Mouse (Mus musculus): ENCODE data around the gene Cd244a. TPM values are rescaled to one million over a fixed set of nuclear protein-coding genes. Genes with fewer than 3 reads are reported as not detected.

The Cd244a gene
- polyA plus RNA-seq, 1 experiment, result not detected

- H3K9me3 ChIP-seq (replicated peaks; ENCODE audit: control insufficient read depth, insufficient read depth, low read length, poor library complexity, severe bottlenecking), result peaks cover 6% of the 10 kb centered on the region
- no peak overlapping the region for H3K4me3 ChIP-seq (ENCODE audit: low read depth, low read length)
- TF ChIP-seq POLR2A (IDR thresholded peaks at IDR 0.05; ENCODE audit: insufficient read depth, low read length) (no peak), EP300 (IDR thresholded peaks at IDR 0.05; ENCODE audit: insufficient read depth, low read depth, low read length) (no peak), CTCF (IDR thresholded peaks at IDR 0.05; ENCODE audit: low read depth, low read length) (no peak)
- no peaks in the 10 kb centered on the region for H3K27me3 ChIP-seq (ENCODE audit: control insufficient read depth, insufficient read depth, low read length, poor library complexity, severe bottlenecking)
- H3K27ac ChIP-seq (ENCODE audit: insufficient read depth, low read length), result no peak overlapping the region
- no peak overlapping the region for H3K9ac ChIP-seq (ENCODE audit: low read depth, poor library complexity, severe bottlenecking)
- no peaks in the 10 kb centered on the region for H3K36me3 ChIP-seq (ENCODE audit: control insufficient read depth, insufficient read depth, low read length, poor library complexity, severe bottlenecking)
- H3K4me1 ChIP-seq (ENCODE audit: control insufficient read depth, insufficient read depth, low read length), result no peaks in the 10 kb centered on the region
Observed at GRCm38 (mm10) chr1:171553359-171554341, 5.3 kb upstream of the Cd244a start.

DNA sequence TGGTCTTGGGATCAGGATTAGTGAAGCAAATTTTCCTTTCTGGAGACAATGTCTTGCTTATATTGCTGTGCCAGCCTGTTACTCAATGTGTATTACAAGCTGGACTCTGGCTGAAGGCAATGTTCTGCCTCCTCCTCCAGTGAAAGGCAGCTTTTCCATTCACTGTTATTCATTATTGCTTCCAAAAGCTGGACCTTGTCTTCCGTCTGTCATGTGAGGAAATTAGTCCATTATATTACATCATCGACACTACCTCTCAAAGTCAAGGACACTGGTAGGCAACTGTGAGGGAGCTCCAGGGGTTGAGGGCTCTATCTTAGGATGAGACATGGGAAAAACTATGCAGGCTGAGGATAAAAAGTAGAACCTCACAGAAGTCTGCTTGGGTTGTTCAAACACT, 2.6 kb upstream of the Cd244a start:
- Histone ChIP-seq H3K27ac (ENCODE audit: insufficient read depth, low read length) (no peak overlapping the region), H3K9me3 (replicated peaks; ENCODE audit: control insufficient read depth, insufficient read depth, low read length, poor library complexity, severe bottlenecking) (no peaks in the 10 kb centered on the region), H3K4me1 (ENCODE audit: control insufficient read depth, insufficient read depth, low read length) (no peaks in the 10 kb centered on the region), H3K4me3 (ENCODE audit: low read depth, low read length) (no peak overlapping the region), H3K36me3 (ENCODE audit: control insufficient read depth, insufficient read depth, low read length, poor library complexity, severe bottlenecking) (no peaks in the 10 kb centered on the region), H3K27me3 (ENCODE audit: control insufficient read depth, insufficient read depth, low read length, poor library complexity, severe bottlenecking) (no peaks in the 10 kb centered on the region), H3K9ac (ENCODE audit: low read depth, poor library complexity, severe bottlenecking) (no peak overlapping the region)
- TF ChIP-seq EP300 (IDR thresholded peaks at IDR 0.05; ENCODE audit: insufficient read depth, low read depth, low read length) (no peak), CTCF (IDR thresholded peaks at IDR 0.05; ENCODE audit: low read depth, low read length) (no peak), POLR2A (IDR thresholded peaks at IDR 0.05; ENCODE audit: insufficient read depth, low read length) (no peak)

GRCm38 (mm10) chr1:171558407-171558806, 586 bp upstream of the Cd244a start:
- Histone ChIP-seq H3K36me3 (ENCODE audit: control insufficient read depth, insufficient read depth, low read length, poor library complexity, severe bottlenecking) (no peaks in the 10 kb centered on the region), H3K4me3 (ENCODE audit: low read depth, low read length) (no peak overlapping the region), H3K9me3 (replicated peaks; ENCODE audit: control insufficient read depth, insufficient read depth, low read length, poor library complexity, severe bottlenecking) (no peaks in the 10 kb centered on the region), H3K4me1 (ENCODE audit: control insufficient read depth, insufficient read depth, low read length) (no peaks in the 10 kb centered on the region), H3K27me3 (ENCODE audit: control insufficient read depth, insufficient read depth, low read length, poor library complexity, severe bottlenecking) (no peaks in the 10 kb centered on the region), H3K9ac (ENCODE audit: low read depth, poor library complexity, severe bottlenecking) (no peak overlapping the region), H3K27ac (ENCODE audit: insufficient read depth, low read length) (no peak overlapping the region)
- TF ChIP-seq EP300 (IDR thresholded peaks at IDR 0.05; ENCODE audit: insufficient read depth, low read depth, low read length) (no peak), POLR2A (IDR thresholded peaks at IDR 0.05; ENCODE audit: insufficient read depth, low read length) (no peak), CTCF (IDR thresholded peaks at IDR 0.05; ENCODE audit: low read depth, low read length) (no peak)

DNA sequence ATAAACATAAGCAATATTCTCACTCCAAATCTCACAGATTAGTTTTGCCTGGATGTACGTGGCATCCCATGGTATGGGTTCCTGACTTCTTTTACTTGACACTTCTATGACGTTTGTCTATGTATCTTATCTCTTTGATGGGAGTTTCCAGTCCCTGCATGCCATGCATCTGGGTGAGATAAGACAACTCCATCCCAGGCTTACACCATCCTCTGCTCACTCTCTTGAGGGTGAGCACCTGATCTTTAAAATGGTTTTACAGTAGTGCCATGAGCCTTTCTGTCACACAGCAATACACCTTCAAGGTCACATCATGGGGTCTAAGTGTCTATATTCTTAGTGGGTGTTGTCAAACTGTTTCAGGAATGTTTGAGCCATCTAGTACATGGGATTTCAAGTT, 1.3 kb downstream of the Cd244a start:
- Histone ChIP-seq H3K9ac (ENCODE audit: low read depth, poor library complexity, severe bottlenecking) (no peak overlapping the region), H3K27ac (ENCODE audit: insufficient read depth, low read length) (no peak overlapping the region), H3K27me3 (ENCODE audit: control insufficient read depth, insufficient read depth, low read length, poor library complexity, severe bottlenecking) (no peaks in the 10 kb centered on the region), H3K4me3 (ENCODE audit: low read depth, low read length) (no peak overlapping the region), H3K9me3 (replicated peaks; ENCODE audit: control insufficient read depth, insufficient read depth, low read length, poor library complexity, severe bottlenecking) (no peaks in the 10 kb centered on the region), H3K4me1 (ENCODE audit: control insufficient read depth, insufficient read depth, low read length) (no peaks in the 10 kb centered on the region), H3K36me3 (ENCODE audit: control insufficient read depth, insufficient read depth, low read length, poor library complexity, severe bottlenecking) (no peaks in the 10 kb centered on the region)
- TF ChIP-seq POLR2A (IDR thresholded peaks at IDR 0.05; ENCODE audit: insufficient read depth, low read length) (no peak), EP300 (IDR thresholded peaks at IDR 0.05; ENCODE audit: insufficient read depth, low read depth, low read length) (no peak), CTCF (IDR thresholded peaks at IDR 0.05; ENCODE audit: low read depth, low read length) (no peak)

- Histone ChIP-seq H3K4me3 (ENCODE audit: low read depth, low read length) (no peak overlapping the region), H3K9ac (ENCODE audit: low read depth, poor library complexity, severe bottlenecking) (no peak overlapping the region), H3K27ac (ENCODE audit: insufficient read depth, low read length) (no peak overlapping the region), H3K9me3 (replicated peaks; ENCODE audit: control insufficient read depth, insufficient read depth, low read length, poor library complexity, severe bottlenecking) (no peaks in the 10 kb centered on the region), H3K36me3 (ENCODE audit: control insufficient read depth, insufficient read depth, low read length, poor library complexity, severe bottlenecking) (no peaks in the 10 kb centered on the region), H3K4me1 (ENCODE audit: control insufficient read depth, insufficient read depth, low read length) (no peaks in the 10 kb centered on the region), H3K27me3 (ENCODE audit: control insufficient read depth, insufficient read depth, low read length, poor library complexity, severe bottlenecking) (no peaks in the 10 kb centered on the region)
- TF ChIP-seq EP300 (IDR thresholded peaks at IDR 0.05; ENCODE audit: insufficient read depth, low read depth, low read length) (no peak), CTCF (IDR thresholded peaks at IDR 0.05; ENCODE audit: low read depth, low read length) (no peak), POLR2A (IDR thresholded peaks at IDR 0.05; ENCODE audit: insufficient read depth, low read length) (no peak)
Observed at GRCm38 (mm10) chr1:171561200-171561599, 2.2 kb downstream of the Cd244a start.

DNA sequence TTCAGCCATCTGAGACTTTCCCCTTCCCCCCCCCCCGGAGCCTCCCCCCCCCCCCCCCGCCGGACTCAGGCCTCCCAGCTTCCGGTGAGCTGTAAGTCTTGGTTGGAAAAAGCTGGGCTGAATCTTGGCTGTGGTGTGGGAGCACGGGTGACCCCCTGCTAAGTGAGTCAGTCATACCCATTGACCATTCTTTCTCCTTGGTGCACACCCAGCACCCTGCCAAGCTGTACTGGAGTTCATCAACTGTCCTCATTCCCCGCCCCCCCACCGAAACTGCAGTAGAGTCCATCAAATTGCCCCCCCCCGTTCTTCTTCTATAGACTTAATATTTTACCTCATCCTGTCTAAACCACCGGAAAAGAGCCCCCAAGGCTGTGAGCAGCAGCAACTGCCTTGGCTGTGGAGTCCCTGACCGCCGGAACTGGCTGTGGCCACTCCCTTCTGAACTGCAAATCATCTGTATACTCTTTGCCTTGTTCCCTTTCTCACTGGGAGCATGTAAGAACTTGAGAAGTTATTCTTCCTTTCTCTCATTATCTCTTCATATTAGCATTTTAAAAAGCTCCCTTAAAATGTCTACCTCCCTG, 2.7 kb downstream of the Cd244a start:
- no peak overlapping the region for H3K27ac ChIP-seq (ENCODE audit: insufficient read depth, low read length)
- TF ChIP-seq CTCF (IDR thresholded peaks at IDR 0.05; ENCODE audit: low read depth, low read length) (no peak), POLR2A (IDR thresholded peaks at IDR 0.05; ENCODE audit: insufficient read depth, low read length) (no peak), EP300 (IDR thresholded peaks at IDR 0.05; ENCODE audit: insufficient read depth, low read depth, low read length) (no peak)
- H3K27me3 ChIP-seq (ENCODE audit: control insufficient read depth, insufficient read depth, low read length, poor library complexity, severe bottlenecking), result no peaks in the 10 kb centered on the region

More for the DNA sequence above, 2.7 kb downstream of the Cd244a start:
- Histone ChIP-seq H3K4me3 (ENCODE audit: low read depth, low read length) (no peak overlapping the region), H3K4me1 (ENCODE audit: control insufficient read depth, insufficient read depth, low read length) (no peaks in the 10 kb centered on the region), H3K9me3 (replicated peaks; ENCODE audit: control insufficient read depth, insufficient read depth, low read length, poor library complexity, severe bottlenecking) (no peaks in the 10 kb centered on the region), H3K9ac (ENCODE audit: low read depth, poor library complexity, severe bottlenecking) (no peak overlapping the region), H3K36me3 (ENCODE audit: control insufficient read depth, insufficient read depth, low read length, poor library complexity, severe bottlenecking) (no peaks in the 10 kb centered on the region)
